Mouse (Mus musculus): ENCODE data around the gene Foxp1. TPM values are rescaled to one million over a fixed set of nuclear protein-coding genes. Genes with fewer than 3 reads are reported as not detected.

Foxp1 gene
- polyA plus RNA-seq, 1 experiment from 2014 or later = 103 TPM

DNA sequence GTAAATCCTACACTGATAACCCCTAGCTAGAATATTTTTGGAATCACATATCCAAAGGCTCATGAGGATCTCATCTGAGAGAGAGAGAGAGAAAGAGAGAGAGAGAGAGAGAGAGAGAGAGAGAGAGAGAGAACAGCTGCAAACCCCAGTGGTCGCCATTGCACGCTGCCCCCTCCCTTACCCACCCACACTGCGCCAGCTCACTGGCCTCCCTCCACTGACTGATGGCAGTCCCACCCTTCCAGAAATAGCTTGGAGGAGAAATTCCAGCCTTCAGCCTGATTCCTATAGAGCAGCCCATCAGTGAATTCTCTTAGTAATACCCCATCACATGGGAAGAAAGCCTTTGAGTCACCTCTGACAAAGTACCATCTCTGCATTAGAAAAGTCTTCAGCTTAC, 271.3 kb downstream of the Foxp1 start:
- Histone ChIP-seq H3K4me2 (replicated peaks) (no peak overlapping the region), H3K4me1 (replicated peaks) (no peaks in the 10 kb centered on the region), H3K9me3 (no peaks in the 10 kb centered on the region), H3K27me3 (replicated peaks) (no peaks in the 10 kb centered on the region), H3K9ac (no peak overlapping the region), H3K4me3 (replicated peaks) (no peak overlapping the region), H3K36me3 (no peaks in the 10 kb centered on the region), H3K27ac (no peak overlapping the region)
- WGBS = 90% methylated on average over 3 of the region's 3 CpGs
- no peak for ATAC-seq

- Histone ChIP-seq H3K4me3 (replicated peaks) (no peak overlapping the region), H3K27ac (no peak overlapping the region), H3K36me3 (no peaks in the 10 kb centered on the region), H3K9ac (no peak overlapping the region), H3K4me2 (replicated peaks) (no peak overlapping the region), H3K9me3 (no peaks in the 10 kb centered on the region), H3K4me1 (replicated peaks) (no peaks in the 10 kb centered on the region), H3K27me3 (replicated peaks) (no peaks in the 10 kb centered on the region)
- WGBS = 79% methylated on average over 5 of the region's 5 CpGs
- ATAC-seq = no peak
Observed at GRCm38 (mm10) chr6:99249496-99250030, 273.0 kb downstream of the Foxp1 start.

GRCm38 (mm10) chr6:99248396-99248795, 274.1 kb downstream of the Foxp1 start:
- H3K4me2 ChIP-seq (replicated peaks) = no peak overlapping the region
- no peaks in the 10 kb centered on the region for H3K4me1 ChIP-seq (replicated peaks)
- no peak overlapping the region for H3K27ac ChIP-seq
- no peak for ATAC-seq
- H3K36me3 ChIP-seq = no peaks in the 10 kb centered on the region
- H3K9ac ChIP-seq = no peak overlapping the region
- no peaks in the 10 kb centered on the region for H3K27me3 ChIP-seq (replicated peaks)
- H3K4me3 ChIP-seq (replicated peaks) = no peak overlapping the region
- WGBS = 72% methylated on average over 8 of the region's 8 CpGs
- H3K9me3 ChIP-seq = no peaks in the 10 kb centered on the region

- H3K27ac ChIP-seq = no peak overlapping the region
- no peak overlapping the region for H3K4me3 ChIP-seq (replicated peaks)
- ATAC-seq = no peak
- H3K9me3 ChIP-seq = no peaks in the 10 kb centered on the region
- WGBS = 95% methylated on average over 10 of the region's 10 CpGs
- H3K27me3 ChIP-seq (replicated peaks) = no peaks in the 10 kb centered on the region
- no peak overlapping the region for H3K9ac ChIP-seq
- H3K4me1 ChIP-seq (replicated peaks) = no peaks in the 10 kb centered on the region
- H3K36me3 ChIP-seq = no peaks in the 10 kb centered on the region
- H3K4me2 ChIP-seq (replicated peaks) = no peak overlapping the region
Observed at GRCm38 (mm10) chr6:99241625-99242395, 280.7 kb downstream of the Foxp1 start.

DNA sequence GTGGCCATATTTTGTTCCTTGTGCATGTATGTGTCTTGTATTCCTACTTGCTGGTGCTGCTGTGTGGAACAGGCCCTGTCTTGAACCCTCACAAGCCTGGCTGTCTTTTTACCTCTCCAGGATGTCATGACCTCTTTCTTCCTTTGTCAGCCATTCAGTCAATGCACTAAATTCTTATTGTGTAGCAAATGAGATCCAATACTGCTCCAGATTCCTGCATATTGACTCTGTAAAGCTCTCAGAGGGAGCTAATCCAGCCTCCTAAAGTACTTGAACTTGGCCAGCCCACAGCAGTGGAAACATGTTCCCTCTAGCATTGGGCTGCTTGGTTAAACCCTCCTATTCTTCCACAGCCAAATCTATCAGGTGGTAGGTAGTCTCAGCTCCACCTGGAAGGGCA, 281.8 kb downstream of the Foxp1 start:
- no peaks in the 10 kb centered on the region for H3K27me3 ChIP-seq (replicated peaks)
- no peak overlapping the region for H3K27ac ChIP-seq
- H3K9me3 ChIP-seq = no peaks in the 10 kb centered on the region
- no peak overlapping the region for H3K4me3 ChIP-seq (replicated peaks)
- H3K4me1 ChIP-seq (replicated peaks) = no peaks in the 10 kb centered on the region
- H3K9ac ChIP-seq = no peak overlapping the region
- no peaks in the 10 kb centered on the region for H3K36me3 ChIP-seq
- H3K4me2 ChIP-seq (replicated peaks) = no peak overlapping the region
- no peak for ATAC-seq

DNA sequence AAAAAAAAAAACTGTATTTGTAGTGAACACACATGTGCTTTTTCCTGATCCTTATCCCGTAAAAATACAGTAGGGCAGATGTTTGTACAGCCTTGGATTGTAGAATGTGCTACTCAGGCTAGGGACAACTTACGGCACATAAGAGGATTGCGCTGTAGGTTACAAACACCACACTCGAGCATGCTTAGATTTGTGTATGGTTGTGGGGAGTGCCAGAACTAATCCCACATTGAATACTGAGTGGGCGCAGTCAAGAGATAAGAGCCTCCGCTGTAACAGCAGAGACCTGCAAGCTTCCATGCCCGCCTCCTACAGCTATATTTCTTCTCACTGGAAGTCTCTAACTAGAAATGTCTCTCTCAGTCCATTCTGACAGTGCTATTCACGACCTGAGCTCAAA, 286.9 kb downstream of the Foxp1 start:
- ATAC-seq = no peak
- H3K27me3 ChIP-seq (replicated peaks) = no peaks in the 10 kb centered on the region

DNA sequence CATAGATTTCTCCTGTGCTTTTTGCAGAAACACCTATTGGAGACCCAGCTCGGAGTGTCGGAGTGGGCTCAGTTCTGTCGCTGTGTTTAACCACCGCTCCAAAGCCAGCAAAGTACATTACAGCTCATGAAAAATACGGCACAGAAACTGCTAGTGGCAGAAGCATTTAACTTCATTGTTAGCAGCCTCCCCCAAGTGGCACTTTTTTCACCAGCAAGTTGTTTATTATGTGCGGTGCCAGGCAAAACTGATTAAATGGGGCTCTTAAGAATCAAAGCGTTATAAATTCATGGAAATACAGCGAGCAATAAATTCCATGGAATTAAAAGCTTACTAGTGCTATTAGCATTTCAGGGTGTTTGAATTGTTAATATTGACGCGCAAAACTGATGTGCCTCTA, 289.1 kb downstream of the Foxp1 start:
- peaks cover 7% of the 10 kb centered on the region; the same call in 1 of the 2 replicates for H3K4me1 ChIP-seq (replicated peaks)
- no peak overlapping the region for H3K9ac ChIP-seq
- 77% methylated on average over 10 of the region's 10 CpGs for WGBS
- no peak overlapping the region for H3K4me2 ChIP-seq (replicated peaks)
- H3K27me3 ChIP-seq (replicated peaks) = no peaks in the 10 kb centered on the region
- no peak overlapping the region for H3K27ac ChIP-seq
- H3K36me3 ChIP-seq = no peaks in the 10 kb centered on the region
- no peaks in the 10 kb centered on the region for H3K9me3 ChIP-seq
- ATAC-seq = no peak
- H3K4me3 ChIP-seq (replicated peaks) = no peak overlapping the region

More for the DNA sequence above, 286.9 kb downstream of the Foxp1 start:
- Histone ChIP-seq H3K27ac (no peak overlapping the region), H3K4me3 (replicated peaks) (no peak overlapping the region), H3K9me3 (no peaks in the 10 kb centered on the region), H3K36me3 (no peaks in the 10 kb centered on the region), H3K4me1 (replicated peaks) (peaks cover 5% of the 10 kb centered on the region; the same call in 1 of the 2 replicates), H3K4me2 (replicated peaks) (no peak overlapping the region), H3K9ac (no peak overlapping the region)
- WGBS = 63% methylated on average over 8 of the region's 8 CpGs

DNA sequence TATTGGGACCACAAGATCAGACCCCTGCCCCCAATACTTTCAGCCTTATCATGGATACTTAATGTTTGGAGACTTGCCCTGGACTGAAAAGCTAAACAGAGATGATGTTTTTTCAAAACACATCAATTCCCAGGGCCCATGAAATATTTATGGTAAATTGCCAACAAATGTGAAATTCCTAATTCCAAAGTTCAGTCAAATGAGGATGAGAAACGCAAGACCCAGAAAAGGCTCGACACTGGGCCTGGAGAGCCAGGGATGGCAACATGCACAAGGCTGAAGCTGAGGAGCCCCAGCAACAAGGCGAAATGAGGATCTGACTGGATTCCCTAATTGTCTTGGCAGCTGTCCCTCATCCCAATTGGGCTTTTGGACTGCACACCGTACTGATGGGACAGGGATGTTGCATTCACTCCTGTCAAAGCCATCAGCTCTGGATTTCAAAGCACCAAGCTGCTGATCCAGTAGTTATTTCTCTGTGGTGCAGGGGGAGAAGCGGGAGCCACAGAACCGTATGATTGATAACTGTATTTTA, 294.1 kb downstream of the Foxp1 start:
- Histone ChIP-seq H3K4me2 (replicated peaks) (no peak overlapping the region), H3K36me3 (no peaks in the 10 kb centered on the region)

DNA sequence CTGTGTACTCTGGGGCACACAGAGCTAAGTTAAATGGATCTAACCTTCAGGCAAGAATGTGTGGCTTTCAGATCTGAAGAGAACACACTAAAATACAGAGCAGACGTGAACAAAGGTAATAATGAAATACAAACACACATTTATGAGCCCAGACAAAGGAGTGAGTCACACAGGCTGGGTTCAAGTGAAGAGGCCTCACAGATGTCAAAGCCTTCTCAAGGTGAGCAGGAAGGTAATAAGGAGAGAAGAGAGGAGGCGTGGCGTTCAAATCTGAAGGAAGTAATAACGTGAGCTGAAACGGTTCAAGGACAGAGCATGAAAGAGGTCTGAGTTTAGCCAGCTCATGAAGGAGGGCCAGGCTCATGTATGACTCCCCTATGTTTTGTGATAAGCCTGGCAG, 301.4 kb downstream of the Foxp1 start:
- Histone ChIP-seq H3K9me3 (no peaks in the 10 kb centered on the region), H3K4me1 (replicated peaks) (peaks cover 9% of the 10 kb centered on the region; the same call in 1 of the 2 replicates), H3K4me2 (replicated peaks) (0 out of 2 replicates have a peak overlapping the region, but pooled peaks have one; percentile 6), H3K27ac (peak overlapping the region; percentile 66), H3K4me3 (replicated peaks) (no peak overlapping the region), H3K36me3 (no peaks in the 10 kb centered on the region), H3K9ac (no peak overlapping the region), H3K27me3 (replicated peaks) (no peaks in the 10 kb centered on the region)
- ATAC-seq = peak; percentile 90
- 60% methylated on average over 5 of the region's 5 CpGs for WGBS

More for the DNA sequence above, 294.1 kb downstream of the Foxp1 start:
- no peak overlapping the region for H3K9ac ChIP-seq
- H3K4me1 ChIP-seq (replicated peaks) = peaks cover 11% of the 10 kb centered on the region
- no peaks in the 10 kb centered on the region for H3K27me3 ChIP-seq (replicated peaks)
- no peak overlapping the region for H3K4me3 ChIP-seq (replicated peaks)
- ATAC-seq = no peak
- no peaks in the 10 kb centered on the region for H3K9me3 ChIP-seq
- H3K27ac ChIP-seq = no peak overlapping the region
- WGBS = 78% methylated on average over 6 of the region's 6 CpGs

DNA sequence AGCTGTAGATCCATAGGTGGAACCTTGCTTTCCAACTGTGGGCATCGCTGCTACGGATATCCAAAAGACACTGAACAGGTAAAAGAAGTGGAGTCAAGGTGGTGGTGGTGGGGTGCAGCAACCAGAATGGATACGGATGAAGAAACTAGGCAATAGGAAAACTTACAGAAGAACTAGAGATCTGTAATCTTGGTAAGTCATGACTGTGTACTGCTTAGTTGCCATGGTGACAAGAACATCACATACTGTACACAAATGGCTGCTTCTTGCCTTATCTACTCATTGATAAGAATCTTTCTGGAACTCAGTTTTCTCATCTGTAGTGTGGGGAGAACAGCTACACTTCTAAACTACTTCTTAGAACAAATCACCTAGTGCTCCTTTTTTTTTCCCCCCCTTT, 302.0 kb downstream of the Foxp1 start:
- Histone ChIP-seq H3K36me3 (no peaks in the 10 kb centered on the region), H3K4me1 (replicated peaks) (peaks cover 9% of the 10 kb centered on the region; the same call in 1 of the 2 replicates), H3K27me3 (replicated peaks) (no peaks in the 10 kb centered on the region), H3K27ac (peak overlapping the region; percentile 48; the same call in 1 of the 2 replicates), H3K4me3 (replicated peaks) (no peak overlapping the region), H3K9ac (no peak overlapping the region), H3K9me3 (no peaks in the 10 kb centered on the region), H3K4me2 (replicated peaks) (no peak overlapping the region)
- no peak; the same call in 1 of the 2 replicates for ATAC-seq
- 95% methylated on average over 3 of the region's 3 CpGs for WGBS

GRCm38 (mm10) chr6:99217846-99218245, 304.7 kb downstream of the Foxp1 start:
- WGBS = 59% methylated on average over 2 of the region's 2 CpGs
- Histone ChIP-seq H3K27me3 (replicated peaks) (no peaks in the 10 kb centered on the region), H3K9me3 (no peaks in the 10 kb centered on the region), H3K9ac (no peak overlapping the region), H3K36me3 (no peaks in the 10 kb centered on the region), H3K4me1 (replicated peaks) (0 out of 2 replicates have a peak, but pooled peaks cover 6% of the 10 kb centered on the region), H3K27ac (no peak overlapping the region), H3K4me3 (replicated peaks) (no peak overlapping the region), H3K4me2 (replicated peaks) (no peak overlapping the region)
- 0 out of 2 replicates have a peak, but pooled peaks have one; percentile 21 for ATAC-seq

- no peaks in the 10 kb centered on the region for H3K27me3 ChIP-seq (replicated peaks)
- H3K36me3 ChIP-seq = no peaks in the 10 kb centered on the region
- H3K9ac ChIP-seq = no peak overlapping the region
- no peak for ATAC-seq
- H3K4me3 ChIP-seq (replicated peaks) = no peak overlapping the region
- WGBS = 81% methylated on average over 7 of the region's 7 CpGs
- no peaks in the 10 kb centered on the region for H3K9me3 ChIP-seq
- no peak overlapping the region for H3K4me2 ChIP-seq (replicated peaks)
- 0 out of 2 replicates have a peak, but pooled peaks cover 6% of the 10 kb centered on the region for H3K4me1 ChIP-seq (replicated peaks)
- no peak overlapping the region for H3K27ac ChIP-seq
Observed at GRCm38 (mm10) chr6:99217155-99217554, 305.4 kb downstream of the Foxp1 start.

Measured in intestine, embryonic 15.5 days (tissue).